In genomic region chr8:114963282-114963681, GRCm38 (mm10) we compare ENCODE assay signal across 18 mouse cellular contexts.
"Had no signal": no experiment of that assay in that cellular context is flagged by ENCODE, and none has a peak within 500 bp of the region (broad histone marks: within the 10 kb centered on the region; RNA-seq: fewer than 3 reads in every experiment).

No protein-coding gene starts in this region.

- H3K4me3 ChIP-seq: kidney, embryonic 15.5 days; left cerebral cortex, adult 2 months; liver, embryonic 13.5 days; midbrain, embryonic 12.5 days; myocyte; neural tube, embryonic 13.5 days had no signal

- DNase-seq: kidney, adult 11 months; kidney, adult 8-10 months; kidney, postnatal 10 days; kidney, postnatal 36 days; layer of hippocampus, postnatal 36 days; liver, embryonic 13.5 days; lung, adult 2 months; lung, postnatal 4 days; retina, postnatal 1 day; right cerebral cortex, postnatal 25 days; thymus, adult 18-20 months; thymus, postnatal 36 days had no signal

- H3K36me3 ChIP-seq: kidney, embryonic 15.5 days; liver, embryonic 13.5 days; midbrain, embryonic 12.5 days; neural tube, embryonic 13.5 days had no signal

- H3K27me3 ChIP-seq: kidney, embryonic 15.5 days; liver, embryonic 13.5 days; midbrain, embryonic 12.5 days; neural tube, embryonic 13.5 days had no signal

- H3K27ac ChIP-seq: kidney, embryonic 15.5 days; left cerebral cortex, adult 2 months; liver, embryonic 13.5 days; midbrain, embryonic 12.5 days; neural tube, embryonic 13.5 days had no signal

- H3K9ac ChIP-seq: kidney, embryonic 15.5 days; liver, embryonic 13.5 days; midbrain, embryonic 12.5 days; neural tube, embryonic 13.5 days had no signal

- H3K9me3 ChIP-seq: kidney, embryonic 15.5 days; midbrain, embryonic 12.5 days; neural tube, embryonic 13.5 days had no signal

- H3K4me2 ChIP-seq: kidney, embryonic 15.5 days; liver, embryonic 13.5 days; midbrain, embryonic 12.5 days; neural tube, embryonic 13.5 days had no signal

- H3K4me1 ChIP-seq: liver, embryonic 13.5 days; midbrain, embryonic 12.5 days; neural tube, embryonic 13.5 days had no signal

- ATAC-seq: midbrain, embryonic 16.5 days had no signal
